Mouse (Mus musculus) yolk sac, embryonic 10.5 days (tissue): ENCODE measurements at regions not wholly inside any gene's neighbourhood (a gene's known extent, or its start where the extent isn't known, plus 50 kb on each side); places are given as distances from the start of the nearest gene placed in this dataset.

ENCODE experiments used
- DNase-seq: peaks from one replicate; pipeline ENCODE4 v3.0.0-alpha.2; 2017; ENCODE audit warnings: low spot score

- DNase-seq = no peak
These were observed 528.3 kb upstream of the Gm19410 start for GRCm38 (mm10) chr8:35237279-35237678.

DNA sequence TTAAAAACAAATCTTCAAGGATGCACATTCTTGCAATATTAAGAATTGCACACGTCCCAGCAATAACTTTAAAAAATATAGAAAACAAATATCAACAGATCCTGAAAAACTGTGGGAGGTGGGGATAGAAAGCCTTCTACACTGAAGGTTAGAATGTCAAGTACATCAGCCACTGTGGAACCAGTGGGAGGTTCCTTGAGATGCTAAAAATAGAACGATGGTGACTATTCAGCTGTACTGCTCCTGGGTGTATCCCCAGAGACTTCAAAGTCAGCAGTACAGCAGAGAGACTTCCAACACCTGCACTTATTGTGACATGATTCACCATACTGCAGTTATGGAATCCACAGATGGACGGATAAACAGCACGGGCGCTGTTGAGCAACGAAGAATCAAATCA lies 524.7 kb upstream of the Gm19410 start:
- DNase-seq = no peak

- DNase-seq = no peak
These were observed 522.0 kb upstream of the Gm19410 start for GRCm38 (mm10) chr8:35243555-35243954.

DNA sequence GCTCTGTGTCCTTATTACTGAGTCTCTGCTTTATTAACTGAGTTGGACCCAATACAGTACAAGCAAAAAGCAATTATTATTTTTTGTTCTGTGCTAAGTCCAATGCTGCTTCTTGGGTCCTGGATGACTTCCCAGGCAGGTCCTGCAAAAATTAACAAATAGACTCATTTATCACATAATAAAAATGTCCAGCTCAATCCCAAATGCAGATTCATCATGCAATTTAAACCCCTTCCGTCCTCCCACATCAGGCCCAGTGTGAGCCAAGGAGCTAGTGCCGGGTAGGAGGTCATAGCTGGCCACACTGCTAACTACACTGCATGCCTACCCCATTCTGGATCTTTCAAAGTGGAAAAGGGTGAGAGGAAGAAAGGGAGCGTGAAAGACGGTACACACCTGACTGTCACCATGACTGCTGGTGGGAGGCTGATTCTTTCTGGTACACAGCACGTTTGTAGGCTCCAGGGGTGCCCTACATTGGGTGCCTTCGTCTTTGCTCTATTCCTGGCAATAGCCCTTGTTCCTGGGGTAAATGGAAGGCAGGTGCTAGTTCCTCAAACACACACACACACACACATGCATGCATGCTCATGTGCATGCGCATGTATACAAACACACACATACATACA lies 515.7 kb upstream of the Gm19410 start:
- no peak for DNase-seq

- DNase-seq = no peak
These were observed 514.9 kb upstream of the Gm19410 start for GRCm38 (mm10) chr8:35250641-35251040.

DNA sequence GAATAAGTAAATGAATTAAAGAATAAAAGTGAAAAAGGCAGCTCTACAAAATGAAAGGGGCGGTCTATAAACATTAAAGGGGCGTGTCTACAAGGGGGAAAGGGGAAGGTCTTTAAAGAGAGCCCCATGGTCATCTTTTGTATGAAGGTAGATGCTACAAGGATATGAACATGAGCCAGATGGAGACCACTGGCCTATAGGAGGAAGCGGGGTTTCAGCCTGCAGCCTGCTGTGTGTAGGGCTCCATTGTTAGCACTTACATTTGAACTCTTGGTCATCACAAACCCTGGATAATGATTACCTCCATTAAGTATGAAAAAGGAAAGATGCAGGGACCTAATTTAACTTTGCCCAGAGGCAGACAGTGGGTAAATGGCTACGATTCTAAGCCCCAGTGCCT lies 511.6 kb upstream of the Gm19410 start:
- no peak for DNase-seq

DNA sequence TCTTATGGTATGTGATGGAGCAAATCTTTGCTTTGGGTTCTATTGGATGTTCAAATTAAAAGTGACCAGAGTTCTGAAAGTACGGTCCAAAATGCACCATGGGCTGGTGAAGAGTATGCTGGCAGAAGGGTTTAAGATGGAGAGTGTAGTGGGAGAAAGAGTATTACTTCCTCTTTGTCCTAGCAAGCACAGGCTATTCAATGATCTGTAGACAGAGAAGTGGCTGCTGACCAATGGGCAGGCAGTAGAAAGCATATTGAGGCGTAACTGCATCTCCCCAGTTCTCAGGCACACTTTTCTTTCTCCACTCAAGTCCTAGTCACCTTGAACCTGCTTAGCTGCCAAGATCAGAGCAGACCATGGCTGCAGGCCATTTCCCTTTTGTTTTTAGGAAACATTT lies 510.3 kb upstream of the Gm19410 start:
- no peak for DNase-seq

DNA sequence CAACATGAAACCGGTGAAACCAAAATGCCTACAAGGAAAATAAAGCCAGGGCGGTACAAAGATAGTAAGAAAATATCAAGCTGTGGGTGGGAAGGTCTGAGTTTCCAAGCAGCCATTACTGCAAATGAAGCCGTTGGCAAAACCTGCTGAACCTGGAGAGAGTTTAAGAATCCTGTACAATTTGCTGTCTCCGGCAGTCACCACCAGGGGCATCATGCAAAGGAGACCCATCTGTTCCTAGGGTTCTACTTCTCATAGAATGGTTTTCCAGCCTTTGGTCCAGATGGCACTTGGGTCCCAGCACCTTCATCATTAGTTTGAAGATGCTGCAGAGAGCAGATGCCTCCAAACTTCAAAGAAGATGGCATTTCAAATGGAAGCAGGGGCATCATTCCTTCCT lies 508.6 kb upstream of the Gm19410 start:
- no peak for DNase-seq

DNA sequence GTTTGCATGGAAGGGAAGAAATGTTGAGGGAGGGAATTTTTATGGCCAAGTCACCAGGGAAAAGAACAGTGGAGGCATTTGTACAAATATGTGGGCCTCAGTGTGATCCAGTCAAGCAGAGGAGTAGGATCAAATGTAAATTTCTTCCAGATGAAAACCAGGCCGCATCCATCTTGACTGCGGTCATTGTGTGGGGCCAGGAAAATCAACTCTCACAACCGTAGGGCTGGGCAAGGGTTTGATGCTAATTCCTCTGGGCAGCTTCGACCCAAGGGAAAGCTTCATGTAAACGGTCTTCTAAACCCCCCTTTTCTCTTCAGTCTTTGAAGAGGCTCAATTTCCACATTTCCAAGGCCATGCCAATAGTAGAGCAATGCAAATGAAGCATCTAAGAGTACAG lies 497.4 kb upstream of the Gm19410 start:
- no peak for DNase-seq

- no peak for DNase-seq
These were observed 496.6 kb upstream of the Gm19410 start for GRCm38 (mm10) chr8:35268986-35269385.

DNA sequence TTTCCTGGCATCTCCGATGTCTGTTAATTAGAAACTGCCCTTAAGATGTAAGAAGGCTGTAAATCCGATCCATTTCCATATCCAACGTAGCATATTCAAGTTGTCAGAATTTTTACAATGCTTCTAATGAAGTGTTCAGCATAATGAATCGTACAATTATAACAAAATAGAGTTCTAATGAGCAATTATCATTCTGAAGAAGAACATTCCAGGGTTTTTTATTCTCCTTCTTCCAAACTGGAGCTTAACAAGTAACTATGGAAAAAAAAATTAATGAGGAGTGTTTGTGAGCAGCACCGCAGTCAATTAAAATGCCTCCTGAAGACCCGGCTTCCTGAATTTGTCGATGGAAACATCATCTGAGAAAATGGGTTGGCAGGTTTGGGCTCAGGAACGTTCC lies 489.6 kb upstream of the Gm19410 start:
- no peak for DNase-seq

- no peak for DNase-seq
These were observed 489.1 kb upstream of the Gm19410 start for GRCm38 (mm10) chr8:35276460-35276859.

- no peak for DNase-seq
These were observed 486.6 kb upstream of the Gm19410 start for GRCm38 (mm10) chr8:35278946-35279345.

DNA sequence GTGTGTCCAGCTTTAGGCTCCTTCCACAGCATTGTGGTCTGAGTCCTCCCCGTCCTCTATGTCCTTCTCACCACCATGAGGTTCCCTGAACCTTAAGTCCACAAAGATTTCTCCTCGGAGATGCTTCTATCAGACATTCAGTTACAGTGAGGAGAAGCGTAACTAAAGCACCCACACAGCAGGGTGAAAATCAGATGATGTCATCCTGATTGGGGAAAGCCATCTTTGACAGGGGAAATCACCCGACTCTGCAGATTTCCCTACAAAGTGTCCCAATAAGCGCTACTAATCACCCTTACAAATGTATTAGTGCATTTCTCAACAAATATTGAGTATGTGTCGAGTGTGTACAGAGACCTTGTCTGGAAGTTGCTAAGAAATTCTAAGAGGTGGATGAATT lies 484.8 kb upstream of the Gm19410 start:
- DNase-seq = no peak

DNA sequence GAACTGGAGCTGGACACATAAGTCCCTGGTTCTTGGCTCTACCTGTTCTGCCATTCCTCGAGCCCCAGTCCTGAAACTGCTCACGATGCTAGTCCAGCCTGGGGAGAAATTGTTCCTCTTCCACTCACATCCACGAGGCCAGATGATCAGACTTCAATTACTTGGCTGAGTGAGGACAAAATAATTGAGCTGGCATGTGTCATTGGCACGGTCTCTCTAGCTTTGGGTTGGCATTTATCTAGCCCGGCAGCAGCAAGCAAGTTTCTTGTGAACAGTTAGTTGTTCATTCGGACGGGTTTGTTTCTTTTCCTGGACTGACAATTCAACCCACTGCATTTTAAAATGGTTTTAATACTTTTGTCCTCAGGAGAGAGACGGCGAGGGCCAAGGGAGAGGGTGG lies 482.2 kb upstream of the Gm19410 start:
- DNase-seq = no peak

DNA sequence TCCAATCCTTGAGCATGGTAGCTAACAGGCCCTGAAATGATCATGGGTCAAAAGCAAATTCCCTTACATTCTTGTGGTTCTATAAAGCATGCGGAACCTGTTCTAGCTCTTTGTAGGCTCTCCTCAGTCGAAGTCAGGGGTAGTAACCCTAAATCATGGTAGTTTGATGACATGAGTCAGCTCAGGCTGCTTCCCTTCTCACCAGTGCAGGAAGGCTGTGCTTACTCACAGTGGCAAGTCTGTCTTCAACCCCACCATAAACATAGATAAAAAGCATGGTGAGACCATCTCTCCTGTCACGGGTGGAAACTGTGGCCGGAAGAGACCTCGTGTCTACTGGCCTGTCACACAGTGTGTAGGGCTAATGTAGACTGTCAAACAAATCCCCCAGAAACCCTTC lies 476.6 kb upstream of the Gm19410 start:
- no peak for DNase-seq

- no peak for DNase-seq
These were observed 475.6 kb upstream of the Gm19410 start for GRCm38 (mm10) chr8:35289967-35290366.

DNA sequence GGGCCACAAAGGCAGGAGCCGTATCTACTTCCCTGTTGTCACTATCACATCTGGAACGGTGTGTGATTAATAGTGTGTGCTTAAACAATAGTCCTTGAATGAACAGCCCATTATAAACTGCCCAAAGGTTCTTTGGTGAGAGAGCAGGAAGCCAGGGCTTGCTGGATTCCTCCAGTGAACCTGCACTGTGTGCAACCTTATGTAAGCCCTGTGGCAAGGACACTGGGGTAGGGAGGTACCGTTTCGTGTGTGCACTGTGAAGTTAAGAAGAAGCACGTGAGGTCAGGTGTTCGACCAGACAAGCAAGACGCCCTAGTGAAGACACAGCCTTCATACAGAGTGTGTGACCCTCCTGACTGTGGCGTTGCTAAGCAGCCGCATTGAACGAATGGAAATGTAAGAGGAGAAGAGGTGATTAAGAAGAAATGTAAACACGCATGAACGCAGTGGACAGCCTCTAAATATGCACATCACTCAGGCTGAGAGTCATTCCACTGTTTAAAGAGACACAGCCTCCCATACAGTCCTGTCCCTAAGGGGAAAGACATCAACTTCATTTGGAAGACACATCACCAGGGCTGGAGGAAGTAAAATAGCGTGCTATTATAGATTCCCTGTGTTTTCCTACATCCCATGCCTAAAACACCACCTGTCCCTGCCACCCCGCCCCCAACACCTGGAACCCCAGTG lies 472.0 kb upstream of the Gm19410 start:
- no peak for DNase-seq

- no peak for DNase-seq
These were observed 468.7 kb upstream of the Gm19410 start for GRCm38 (mm10) chr8:35296936-35297335.

DNA sequence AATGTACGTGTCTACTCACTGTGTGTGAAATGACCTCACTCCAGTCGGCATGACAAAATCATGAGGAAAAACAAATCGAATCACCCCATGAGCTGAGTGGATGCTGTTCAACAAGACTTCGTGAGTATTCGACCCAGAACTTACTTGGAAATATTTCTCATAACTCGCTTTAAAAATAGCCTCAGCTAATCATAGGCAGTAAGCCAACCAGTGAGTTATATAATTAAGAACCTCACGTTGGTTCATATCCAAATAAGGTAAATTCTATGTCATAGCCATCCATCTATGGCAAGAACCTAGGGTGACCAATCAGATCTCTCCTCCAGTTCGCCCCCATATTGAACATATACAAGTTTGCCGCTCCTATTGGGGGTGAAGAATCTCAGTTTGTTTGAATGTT lies 466.5 kb upstream of the Gm19410 start:
- no peak for DNase-seq

GRCm38 (mm10) chr8:35300359-35300758 lies 465.2 kb upstream of the Gm19410 start:
- DNase-seq = no peak

DNA sequence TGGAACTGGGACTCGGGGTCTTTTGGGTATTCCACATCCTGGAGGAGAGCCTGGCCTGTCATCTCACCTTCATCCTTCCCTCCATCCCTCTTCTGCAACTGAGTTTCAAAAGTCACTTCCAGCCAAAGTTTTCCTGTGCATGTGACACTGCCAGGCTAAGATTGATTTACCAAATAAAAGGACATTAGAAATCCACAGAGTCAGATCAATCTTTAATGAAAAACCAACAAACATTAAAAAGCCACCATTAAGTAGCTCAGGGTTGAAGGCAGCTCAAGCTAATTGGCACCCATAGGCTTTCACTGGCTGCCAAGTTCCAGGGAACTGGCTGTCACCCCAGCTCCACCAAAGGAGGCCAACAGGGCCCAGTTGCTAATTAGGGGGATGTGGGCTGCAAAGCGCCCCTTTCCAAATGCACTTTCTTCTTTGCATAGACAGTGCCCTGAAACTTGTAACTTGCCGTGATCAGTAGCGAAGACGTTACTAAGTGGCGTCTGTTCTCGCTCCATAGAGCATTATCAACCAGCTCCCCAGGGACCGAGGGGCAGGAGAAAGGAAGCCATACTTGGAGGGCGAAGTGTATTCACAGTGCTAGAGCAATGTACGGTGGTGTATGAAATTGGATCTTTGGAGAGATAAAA lies 464.6 kb upstream of the Gm19410 start:
- no peak for DNase-seq

DNA sequence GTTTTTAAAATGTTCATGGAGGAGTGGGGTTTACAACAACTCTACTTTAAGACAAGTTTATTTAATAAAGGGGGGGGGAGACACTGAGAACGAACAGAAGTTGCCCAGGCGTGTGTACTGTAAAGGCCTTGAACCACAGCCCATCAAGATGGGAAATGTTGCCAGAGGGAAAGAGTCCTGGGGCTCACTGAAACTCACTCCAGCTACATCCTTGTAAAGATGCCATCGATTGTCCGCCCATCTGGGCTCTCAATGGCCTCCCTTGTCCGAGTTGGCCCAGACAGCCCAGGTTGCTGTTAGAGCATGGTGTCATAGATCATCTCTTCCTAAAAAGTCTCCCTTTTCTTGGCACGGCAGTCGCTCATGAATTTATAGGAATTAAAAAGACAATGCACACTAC lies 462.7 kb upstream of the Gm19410 start:
- no peak for DNase-seq
